Mouse (Mus musculus): Measurements from ENCODE around the gene Arid5b. TPM values are rescaled to one million over a fixed set of nuclear protein-coding genes. Genes with fewer than 3 reads are reported as not detected.
"Not testable (repeated sequence)": the region's sequence is repeated elsewhere in the genome, so short reads cannot be mapped to it uniquely, and the experiment has no call there.

Gene Arid5b
- polyA plus RNA-seq, 1 experiment from 2014 or later, result 34.0 TPM

- H3K9ac ChIP-seq (replicated peaks; ENCODE audit: low read length), result no peak overlapping the region
- H3K4me3 ChIP-seq (ENCODE audit: low read length), result no peak overlapping the region
- peak overlapping the region; percentile 93 for H3K27ac ChIP-seq (ENCODE audit: low read length)
- H3K4me2 ChIP-seq (replicated peaks; ENCODE audit: low read depth, low read length), result 0 out of 2 replicates have a peak overlapping the region, but pooled peaks have one; percentile 26
- H3K36me3 ChIP-seq (ENCODE audit: insufficient read depth, low read length), result peaks cover 25% of the 10 kb centered on the region
- H3K4me1 ChIP-seq (ENCODE audit: insufficient read depth, low read length), result peaks cover 36% of the 10 kb centered on the region
- no peaks in the 10 kb centered on the region for H3K27me3 ChIP-seq (ENCODE audit: insufficient read depth, low read length)
- no peaks in the 10 kb centered on the region for H3K9me3 ChIP-seq (ENCODE audit: low read length)
- peak; percentile 31; the same call in 1 of the 2 replicates for ATAC-seq (ENCODE audit: low FRiP score, low TSS enrichment)
- 17% methylated on average over 2 of the region's 2 CpGs for WGBS
Measured at GRCm38 (mm10) chr10:68104481-68104880, 174.1 kb downstream of the Arid5b start.

- WGBS, result 33% methylated on average over 5 of the region's 5 CpGs
- H3K9ac ChIP-seq (replicated peaks; ENCODE audit: low read length), result no peak overlapping the region
- peaks cover 36% of the 10 kb centered on the region for H3K4me1 ChIP-seq (ENCODE audit: insufficient read depth, low read length)
- H3K27me3 ChIP-seq (ENCODE audit: insufficient read depth, low read length), result no peaks in the 10 kb centered on the region
- no peak overlapping the region for H3K4me2 ChIP-seq (replicated peaks; ENCODE audit: low read depth, low read length)
- peak; percentile 72 for ATAC-seq (ENCODE audit: low FRiP score, low TSS enrichment)
- H3K9me3 ChIP-seq (ENCODE audit: low read length), result no peaks in the 10 kb centered on the region
- H3K27ac ChIP-seq (ENCODE audit: low read length), result peak overlapping the region; percentile 93; the same call in 1 of the 2 replicates
- peaks cover 22% of the 10 kb centered on the region for H3K36me3 ChIP-seq (ENCODE audit: insufficient read depth, low read length)
- H3K4me3 ChIP-seq (ENCODE audit: low read length), result no peak overlapping the region
Measured at GRCm38 (mm10) chr10:68103988-68104387, 174.6 kb downstream of the Arid5b start.

- peak overlapping the region; percentile 43; the same call in 1 of the 2 replicates for H3K27ac ChIP-seq (ENCODE audit: low read length)
- peak; percentile 52; the same call in 1 of the 2 replicates for ATAC-seq (ENCODE audit: low FRiP score, low TSS enrichment)
- 59% methylated on average over 6 of the region's 6 CpGs for WGBS
Measured at GRCm38 (mm10) chr10:68103078-68103855, 175.3 kb downstream of the Arid5b start.

DNA sequence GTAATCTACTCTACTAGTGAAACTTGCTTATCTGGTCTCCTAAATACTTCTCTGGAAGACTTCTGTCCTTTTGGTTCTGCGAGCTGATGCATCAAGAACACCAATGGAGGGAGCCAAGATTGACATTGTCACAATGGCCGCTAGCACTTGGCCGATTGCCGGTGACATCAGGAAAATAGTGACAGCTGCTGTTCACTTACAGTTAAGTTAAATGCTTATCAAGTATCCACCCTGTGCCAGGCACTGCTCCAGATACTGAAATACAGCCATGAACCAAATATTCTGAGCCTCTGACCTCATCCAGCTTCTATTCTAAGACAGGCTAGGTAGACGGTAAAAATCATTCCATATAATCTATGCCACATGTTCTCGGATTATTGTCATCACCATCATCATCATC lies 176.0 kb downstream of the Arid5b start:
- peaks cover 36% of the 10 kb centered on the region for H3K4me1 ChIP-seq (ENCODE audit: insufficient read depth, low read length)
- H3K36me3 ChIP-seq (ENCODE audit: insufficient read depth, low read length), result peaks cover 30% of the 10 kb centered on the region
- H3K4me3 ChIP-seq (ENCODE audit: low read length), result no peak overlapping the region
- H3K27ac ChIP-seq (ENCODE audit: low read length), result no peak overlapping the region
- H3K9me3 ChIP-seq (ENCODE audit: low read length), result no peaks in the 10 kb centered on the region
- H3K4me2 ChIP-seq (replicated peaks; ENCODE audit: low read depth, low read length), result no peak overlapping the region
- WGBS, result 92% methylated on average over 6 of the region's 6 CpGs
- H3K27me3 ChIP-seq (ENCODE audit: insufficient read depth, low read length), result no peaks in the 10 kb centered on the region
- H3K9ac ChIP-seq (replicated peaks; ENCODE audit: low read length), result no peak overlapping the region
- ATAC-seq (ENCODE audit: low FRiP score, low TSS enrichment), result no peak

More at GRCm38 (mm10) chr10:68103078-68103855, 175.3 kb downstream of the Arid5b start:
- H3K27me3 ChIP-seq (ENCODE audit: insufficient read depth, low read length), result no peaks in the 10 kb centered on the region
- no peak overlapping the region for H3K4me3 ChIP-seq (ENCODE audit: low read length)
- no peaks in the 10 kb centered on the region for H3K9me3 ChIP-seq (ENCODE audit: low read length)
- H3K9ac ChIP-seq (replicated peaks; ENCODE audit: low read length), result no peak overlapping the region
- peaks cover 23% of the 10 kb centered on the region for H3K36me3 ChIP-seq (ENCODE audit: insufficient read depth, low read length)
- H3K4me1 ChIP-seq (ENCODE audit: insufficient read depth, low read length), result peaks cover 36% of the 10 kb centered on the region
- H3K4me2 ChIP-seq (replicated peaks; ENCODE audit: low read depth, low read length), result no peak overlapping the region

DNA sequence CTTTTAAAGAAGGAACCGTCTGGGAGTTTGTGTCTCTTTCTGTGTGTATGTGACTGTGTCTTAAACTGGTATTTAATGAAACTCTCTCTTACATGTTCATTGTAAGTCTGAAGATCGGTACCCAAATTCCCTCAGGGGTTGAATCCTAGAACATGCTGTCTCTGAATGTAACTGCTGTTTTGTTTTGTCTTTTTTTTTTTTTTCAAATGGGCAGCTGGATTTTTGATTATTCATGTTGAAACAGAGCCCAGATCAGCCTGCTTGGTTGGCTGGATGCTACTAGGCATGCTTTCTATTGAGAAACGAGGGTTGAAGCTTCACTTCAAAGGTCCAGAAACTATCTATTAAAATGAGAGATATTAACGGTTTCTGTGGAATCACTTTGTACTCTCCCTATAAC lies 177.3 kb downstream of the Arid5b start:
- Histone ChIP-seq H3K36me3 (ENCODE audit: insufficient read depth, low read length) (peaks cover 43% of the 10 kb centered on the region), H3K9me3 (ENCODE audit: low read length) (no peaks in the 10 kb centered on the region), H3K9ac (replicated peaks; ENCODE audit: low read length) (no peak overlapping the region), H3K4me3 (ENCODE audit: low read length) (no peak overlapping the region), H3K4me2 (replicated peaks; ENCODE audit: low read depth, low read length) (no peak overlapping the region), H3K27ac (ENCODE audit: low read length) (no peak overlapping the region), H3K27me3 (ENCODE audit: insufficient read depth, low read length) (no peaks in the 10 kb centered on the region), H3K4me1 (ENCODE audit: insufficient read depth, low read length) (peaks cover 28% of the 10 kb centered on the region)
- WGBS, result 84% methylated on average over 4 of the region's 4 CpGs
- no peak for ATAC-seq (ENCODE audit: low FRiP score, low TSS enrichment)

GRCm38 (mm10) chr10:68100506-68100905 lies 178.0 kb downstream of the Arid5b start:
- Histone ChIP-seq H3K9ac (replicated peaks; ENCODE audit: low read length) (no peak overlapping the region), H3K27ac (ENCODE audit: low read length) (no peak overlapping the region), H3K4me3 (ENCODE audit: low read length) (no peak overlapping the region), H3K27me3 (ENCODE audit: insufficient read depth, low read length) (no peaks in the 10 kb centered on the region), H3K4me1 (ENCODE audit: insufficient read depth, low read length) (peaks cover 21% of the 10 kb centered on the region), H3K4me2 (replicated peaks; ENCODE audit: low read depth, low read length) (no peak overlapping the region), H3K36me3 (ENCODE audit: insufficient read depth, low read length) (peaks cover 49% of the 10 kb centered on the region), H3K9me3 (ENCODE audit: low read length) (no peaks in the 10 kb centered on the region)
- ATAC-seq (ENCODE audit: low FRiP score, low TSS enrichment), result no peak
- WGBS, result 62% methylated on average over 8 of the region's 8 CpGs

DNA sequence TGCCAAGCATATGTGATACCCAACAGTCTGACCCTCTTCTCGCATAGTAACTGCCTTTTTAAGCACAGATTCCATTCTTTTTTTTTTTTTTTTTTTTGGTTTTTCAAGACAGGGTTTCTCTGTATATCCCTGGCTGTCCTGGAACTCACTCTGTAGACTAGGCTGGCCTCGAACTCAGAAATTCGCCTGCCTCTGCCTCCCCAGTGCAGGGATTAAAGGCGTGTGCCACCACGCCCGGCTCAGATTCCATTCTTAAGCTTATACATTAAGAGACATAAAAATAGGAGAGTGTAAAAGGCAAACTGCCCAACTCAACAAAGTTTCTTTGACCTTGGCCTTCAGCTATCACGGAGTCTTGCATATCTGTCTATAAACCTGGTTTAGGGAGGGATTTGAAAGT lies 178.7 kb downstream of the Arid5b start:
- ATAC-seq (ENCODE audit: low FRiP score, low TSS enrichment); H3K4me3 ChIP-seq (ENCODE audit: low read length); H3K27ac ChIP-seq (ENCODE audit: low read length); H3K9me3 ChIP-seq (ENCODE audit: low read length); H3K27me3 ChIP-seq (ENCODE audit: insufficient read depth, low read length); H3K4me2 ChIP-seq (replicated peaks; ENCODE audit: low read depth, low read length); H3K9ac ChIP-seq (replicated peaks; ENCODE audit: low read length): not testable (repeated sequence)
- Histone ChIP-seq H3K36me3 (ENCODE audit: insufficient read depth, low read length) (peaks cover 56% of the 10 kb centered on the region), H3K4me1 (ENCODE audit: insufficient read depth, low read length) (peaks cover 14% of the 10 kb centered on the region)
- WGBS, result 91% methylated on average over 7 of the region's 7 CpGs

GRCm38 (mm10) chr10:68097821-68098675 lies 180.5 kb downstream of the Arid5b start:
- no peaks in the 10 kb centered on the region; the same call in 1 of the 2 replicates for H3K4me1 ChIP-seq (ENCODE audit: insufficient read depth, low read length)
- H3K27me3 ChIP-seq (ENCODE audit: insufficient read depth, low read length), result no peaks in the 10 kb centered on the region
- H3K4me3 ChIP-seq (ENCODE audit: low read length), result no peak overlapping the region
- H3K4me2 ChIP-seq (replicated peaks; ENCODE audit: low read depth, low read length), result no peak overlapping the region
- no peak for ATAC-seq (ENCODE audit: low FRiP score, low TSS enrichment)
- H3K9me3 ChIP-seq (ENCODE audit: low read length), result no peaks in the 10 kb centered on the region
- H3K27ac ChIP-seq (ENCODE audit: low read length), result no peak overlapping the region
- H3K9ac ChIP-seq (replicated peaks; ENCODE audit: low read length), result no peak overlapping the region
- 87% methylated on average over 19 of the region's 19 CpGs for WGBS
- H3K36me3 ChIP-seq (ENCODE audit: insufficient read depth, low read length), result peaks cover 70% of the 10 kb centered on the region

GRCm38 (mm10) chr10:68096395-68096794 lies 182.1 kb downstream of the Arid5b start:
- Histone ChIP-seq H3K27me3 (ENCODE audit: insufficient read depth, low read length) (no peaks in the 10 kb centered on the region), H3K4me2 (replicated peaks; ENCODE audit: low read depth, low read length) (no peak overlapping the region), H3K4me1 (ENCODE audit: insufficient read depth, low read length) (peaks cover 5% of the 10 kb centered on the region), H3K36me3 (ENCODE audit: insufficient read depth, low read length) (peaks cover 68% of the 10 kb centered on the region), H3K9me3 (ENCODE audit: low read length) (no peaks in the 10 kb centered on the region), H3K4me3 (ENCODE audit: low read length) (no peak overlapping the region), H3K27ac (ENCODE audit: low read length) (no peak overlapping the region), H3K9ac (replicated peaks; ENCODE audit: low read length) (no peak overlapping the region)
- 95% methylated on average over 12 of the region's 12 CpGs for WGBS
- ATAC-seq (ENCODE audit: low FRiP score, low TSS enrichment), result no peak
